Mouse (Mus musculus) MEL (cell line): Measurements from ENCODE around the gene Ezh1. TPM values are rescaled to one million over a fixed set of nuclear protein-coding genes. Genes with fewer than 3 reads are reported as not detected.

Experiments used
- DNase-seq: peaks from one replicate; pipeline ENCODE4 v3.0.0; 2011; ENCODE audit warnings: low read depth, low spot score
- H3K27ac ChIP-seq: 2 replicates; pipeline ENCODE4 v1.5.1; 2012; ENCODE audit warnings: low read depth, mild to moderate bottlenecking, control low read depth, low read length, moderate library complexity; ENCODE audit not compliant: control insufficient read depth
- H3K27me3 ChIP-seq, 2 experiments: fragments of 150-350 bp in 1 of 2; sonication (generic) in 1 of 2; 2 replicates each; pipeline ENCODE4 v1.6.1; 2012; ENCODE audit warnings: low read length in 2 of 2, mild to moderate bottlenecking in 2 of 2, improper control_type of control experiment in 1 of 2, moderate library complexity in 1 of 2; ENCODE audit not compliant: insufficient read depth in 2 of 2, control insufficient read depth in 1 of 2
- H3K36me3 ChIP-seq, 2 experiments: 2 replicates each; pipeline ENCODE4 v1.6.1; 2012 to 2014; ENCODE audit warnings: low read length in 2 of 2, improper control_type of control experiment in 1 of 2, inconsistent platforms in 1 of 2, mild to moderate bottlenecking in 1 of 2; ENCODE audit not compliant: insufficient read depth in 2 of 2, control insufficient read depth in 1 of 2
- H3K4me1 ChIP-seq, 2 experiments: fragments of 150-350 bp in 1 of 2; sonication (generic) in 1 of 2; 2 replicates each; pipeline ENCODE4 v1.6.1; 2012; ENCODE audit warnings: low read length in 2 of 2, improper control_type of control experiment in 1 of 2, mild to moderate bottlenecking in 1 of 2; ENCODE audit not compliant: insufficient read depth in 2 of 2, control insufficient read depth in 1 of 2
- H3K4me3 ChIP-seq, 2 experiments: fragments of 150-350 bp in 1 of 2; sonication (generic) in 1 of 2; 2 replicates each; pipeline ENCODE4 v1.5.1; 2012; ENCODE audit warnings: low read depth in 2 of 2, low read length in 2 of 2, mild to moderate bottlenecking in 2 of 2, moderate library complexity in 2 of 2, control low read depth in 1 of 2, improper control_type of control experiment in 1 of 2; ENCODE audit not compliant: control insufficient read depth in 1 of 2, insufficient read depth in 1 of 2
- H3K79me2 ChIP-seq: 2 replicates; pipeline ENCODE4 v1.6.1; 2012; ENCODE audit warnings: mild to moderate bottlenecking, low read length, moderate library complexity; ENCODE audit not compliant: control insufficient read depth, poor library complexity, insufficient read depth
- H3K9ac ChIP-seq: 2 replicates; pipeline ENCODE4 v1.6.1; 2012; ENCODE audit warnings: low read depth, mild to moderate bottlenecking, control low read depth, low read length, moderate library complexity; ENCODE audit not compliant: control insufficient read depth, poor library complexity, severe bottlenecking
- H3K9me3 ChIP-seq: fragments of 150-350 bp; sonication (generic); replicated peaks from 2 replicates; pipeline ENCODE4 v1.6.1; 2012; ENCODE audit warnings: mild to moderate bottlenecking, low read length, improper control_type of control experiment, moderate library complexity; ENCODE audit not compliant: insufficient read depth
- BHLHE40 ChIP-seq: IDR thresholded peaks from 2 replicates; pipeline ENCODE4 v1.6.1; 2012; ENCODE audit warnings: low read depth, mild to moderate bottlenecking, inconsistent platforms, low read length, improper control_type of control experiment, borderline replicate concordance
- CHD1 ChIP-seq: IDR thresholded peaks from 2 replicates; pipeline ENCODE4 v1.6.1; 2012; ENCODE audit warnings: low read depth, mild to moderate bottlenecking, inconsistent platforms, low read length, improper control_type of control experiment
- CHD2 ChIP-seq: IDR thresholded peaks from 2 replicates; pipeline ENCODE4 v1.6.1; 2011; ENCODE audit warnings: low read length, improper control_type of control experiment
- CTCF ChIP-seq, 3 experiments: IDR thresholded peaks in 2 of 3; conservative IDR thresholded peaks in 1 of 3; 2 replicates each; pipeline ENCODE4 v1.5.1; 2011 to 2012; ENCODE audit warnings: low read length in 3 of 3, low read depth in 2 of 3, mild to moderate bottlenecking in 2 of 3, improper control_type of control experiment in 1 of 3, inconsistent platforms in 1 of 3, mixed read lengths in 1 of 3, moderate library complexity in 1 of 3; ENCODE audit not compliant: control insufficient read depth in 1 of 3, insufficient read depth in 1 of 3, poor library complexity in 1 of 3, severe bottlenecking in 1 of 3
- E2F4 ChIP-seq: IDR thresholded peaks from 2 replicates; pipeline ENCODE4 v1.6.1; 2011; ENCODE audit warnings: low read depth, low read length, improper control_type of control experiment, borderline replicate concordance
- ELF1 ChIP-seq: IDR thresholded peaks from 2 replicates; pipeline ENCODE4 v1.6.1; 2014; ENCODE audit warnings: low read depth, mild to moderate bottlenecking, inconsistent platforms, low read length, improper control_type of control experiment, moderate library complexity
- EP300 ChIP-seq, 2 experiments: IDR thresholded peaks; 2 replicates each; pipeline ENCODE4 v1.6.1; 2011; ENCODE audit warnings: improper control_type of control experiment in 2 of 2, low read length in 2 of 2, low read depth in 1 of 2, mild to moderate bottlenecking in 1 of 2
- ETS1 ChIP-seq: IDR thresholded peaks from 2 replicates; pipeline ENCODE4 v1.6.1; 2012; ENCODE audit warnings: low read depth, mild to moderate bottlenecking, inconsistent platforms, low read length, improper control_type of control experiment, moderate library complexity
- GABPA ChIP-seq: IDR thresholded peaks from 2 replicates; pipeline ENCODE4 v1.6.1; 2012; ENCODE audit warnings: low read depth, mild to moderate bottlenecking, inconsistent platforms, low read length, improper control_type of control experiment, moderate library complexity
- GATA1 ChIP-seq: IDR thresholded peaks from 2 replicates; pipeline ENCODE4 v1.6.1; 2011; ENCODE audit warnings: low read depth, low read length, improper control_type of control experiment
- HCFC1 ChIP-seq: IDR thresholded peaks from 2 replicates; pipeline ENCODE4 v1.6.1; 2012; ENCODE audit warnings: low read depth, mild to moderate bottlenecking, inconsistent platforms, low read length, improper control_type of control experiment, moderate library complexity
- JUND ChIP-seq: IDR thresholded peaks from 2 replicates; pipeline ENCODE4 v1.6.1; 2011; ENCODE audit warnings: low read depth, mild to moderate bottlenecking, improper control_type of control experiment, low read length
- KAT2A ChIP-seq: conservative IDR thresholded peaks from 2 replicates; pipeline ENCODE4 v1.6.1; 2012; ENCODE audit warnings: low read depth, low read length, improper control_type of control experiment, inconsistent platforms
- MAFK ChIP-seq: IDR thresholded peaks from 2 replicates; pipeline ENCODE4 v1.6.1; 2011; ENCODE audit warnings: low read depth, mild to moderate bottlenecking, low read length, improper control_type of control experiment, borderline replicate concordance
- MAX ChIP-seq: IDR thresholded peaks from 2 replicates; pipeline ENCODE4 v1.6.1; 2011; ENCODE audit warnings: low read length, improper control_type of control experiment
- MAZ ChIP-seq: IDR thresholded peaks from 2 replicates; pipeline ENCODE4 v1.6.1; 2012; ENCODE audit warnings: low read depth, mild to moderate bottlenecking, inconsistent platforms, low read length, improper control_type of control experiment
- MEF2A ChIP-seq: IDR thresholded peaks from 2 replicates; pipeline ENCODE4 v1.6.1; 2014; ENCODE audit warnings: low read depth, mild to moderate bottlenecking, inconsistent platforms, low read length, improper control_type of control experiment; ENCODE audit not compliant: poor library complexity, insufficient replicate concordance, severe bottlenecking; ENCODE audit errors: extremely low read depth
- MXI1 ChIP-seq: IDR thresholded peaks from 2 replicates; pipeline ENCODE4 v1.6.1; 2011; ENCODE audit warnings: mild to moderate bottlenecking, low read depth, low read length, improper control_type of control experiment
- MYB ChIP-seq: IDR thresholded peaks from 2 replicates; pipeline ENCODE4 v1.6.1; 2011; ENCODE audit warnings: mild to moderate bottlenecking, low read depth, low read length, improper control_type of control experiment
- MYC ChIP-seq: IDR thresholded peaks from 2 replicates; pipeline ENCODE4 v1.6.1; 2011; ENCODE audit warnings: low read depth, mild to moderate bottlenecking, low read length, improper control_type of control experiment, moderate library complexity
- NELFE ChIP-seq: IDR thresholded peaks from 2 replicates; pipeline ENCODE4 v1.6.1; 2011; ENCODE audit warnings: low read depth, low read length, improper control_type of control experiment
- NRF1 ChIP-seq: IDR thresholded peaks from 2 replicates; pipeline ENCODE4 v1.6.1; 2014; ENCODE audit warnings: low read depth, mild to moderate bottlenecking, inconsistent platforms, low read length, improper control_type of control experiment, moderate library complexity; ENCODE audit not compliant: poor library complexity, insufficient read depth, severe bottlenecking
- POLR2AphosphoS2 ChIP-seq: IDR thresholded peaks from 2 replicates; pipeline ENCODE4 v1.6.1; 2011; ENCODE audit warnings: low read length, improper control_type of control experiment
- POLR2AphosphoS5 ChIP-seq: IDR thresholded peaks from 2 replicates; pipeline ENCODE4 v1.6.1; 2012; ENCODE audit warnings: low read depth, borderline replicate concordance, mild to moderate bottlenecking, inconsistent platforms, low read length, moderate library complexity, mixed read lengths
- RAD21 ChIP-seq: IDR thresholded peaks from 2 replicates; pipeline ENCODE4 v1.6.1; 2011; ENCODE audit warnings: mild to moderate bottlenecking, low read depth, low read length, improper control_type of control experiment
- RCOR1 ChIP-seq: IDR thresholded peaks from 2 replicates; pipeline ENCODE4 v1.6.1; 2012; ENCODE audit warnings: low read depth, mild to moderate bottlenecking, inconsistent platforms, low read length, improper control_type of control experiment
- SMC3 ChIP-seq: IDR thresholded peaks from 2 replicates; pipeline ENCODE4 v1.6.1; 2011; ENCODE audit warnings: low read depth, low read length, improper control_type of control experiment
- TAL1 ChIP-seq: IDR thresholded peaks from 2 replicates; pipeline ENCODE4 v1.6.1; 2012; ENCODE audit warnings: mild to moderate bottlenecking, inconsistent platforms, low read length, moderate library complexity, mixed read lengths
- TBP ChIP-seq: IDR thresholded peaks from 2 replicates; pipeline ENCODE4 v1.8.0; 2011; ENCODE audit warnings: low read depth, low read length, improper control_type of control experiment
- TCF12 ChIP-seq: IDR thresholded peaks from 2 replicates; pipeline ENCODE4 v1.6.1; 2014; ENCODE audit warnings: low read depth, mild to moderate bottlenecking, inconsistent platforms, low read length, improper control_type of control experiment, moderate library complexity
- UBTF ChIP-seq: IDR thresholded peaks from 2 replicates; pipeline ENCODE4 v1.6.1; 2012; ENCODE audit warnings: low read depth, mild to moderate bottlenecking, inconsistent platforms, low read length, improper control_type of control experiment, moderate library complexity, borderline replicate concordance; ENCODE audit not compliant: insufficient read depth
- USF1 ChIP-seq: IDR thresholded peaks from 2 replicates; pipeline ENCODE4 v1.6.1; 2014; ENCODE audit warnings: low read depth, mild to moderate bottlenecking, inconsistent platforms, low read length, improper control_type of control experiment, moderate library complexity
- USF2 ChIP-seq, 2 experiments: IDR thresholded peaks; 2 replicates each; pipeline ENCODE4 v1.6.1; 2011 to 2012; ENCODE audit warnings: improper control_type of control experiment in 2 of 2, low read length in 2 of 2, borderline replicate concordance in 1 of 2, inconsistent platforms in 1 of 2, low read depth in 1 of 2, mild to moderate bottlenecking in 1 of 2; ENCODE audit not compliant: insufficient read depth in 1 of 2
- ZC3H11A ChIP-seq: IDR thresholded peaks from 2 replicates; pipeline ENCODE4 v1.6.1; 2012; ENCODE audit warnings: low read depth, mild to moderate bottlenecking, inconsistent platforms, low read length, improper control_type of control experiment
- ZKSCAN1 ChIP-seq: IDR thresholded peaks from 2 replicates; pipeline ENCODE4 v1.6.1; 2012; ENCODE audit warnings: low read depth, mild to moderate bottlenecking, inconsistent platforms, low read length, improper control_type of control experiment, moderate library complexity
- ZNF384 ChIP-seq: IDR thresholded peaks from 2 replicates; pipeline ENCODE4 v1.6.1; 2012; ENCODE audit warnings: low read depth, mild to moderate bottlenecking, inconsistent platforms, low read length, improper control_type of control experiment
- polyA plus RNA-seq, 2 experiments: library from polyadenylated mRNA; stranded (reverse) in 1 of 2; unstranded in 1 of 2; fragments of >175 nt in 1 of 2; fragments of >200 nt in 1 of 2; gene quantifications; 2 replicates each; pipeline versions ENCODE4 v1.2.1 to v1.2.4; 2012; ENCODE audit warnings: low replicate concordance in 2 of 2, low read depth in 1 of 2; ENCODE audit not compliant: insufficient read length in 2 of 2, insufficient read depth in 1 of 2, missing spikeins in 1 of 2
- total RNA-seq: library from RNA; depleted of rRNA; stranded (reverse); fragments of 300-350 nt; gene quantifications from 2 replicates; pipeline ENCODE4 v1.2.3, GENCODE M21; 2012

The Ezh1 gene
- total and polyA plus RNA-seq, 3 experiments: 5.0 to 8.4 TPM; not detected in 1

GRCm38 (mm10) chr11:101259261-101259712, 33.0 kb upstream of the Ezh1 start:
- Histone ChIP-seq H3K4me3 (no peak overlapping the region), H3K79me2 (peaks cover 3% of the 10 kb centered on the region; the same call in 1 of the 2 replicates), H3K9ac (no peak overlapping the region), H3K9me3 (no peaks in the 10 kb centered on the region), H3K27me3 (no peaks in the 10 kb centered on the region; a peak in 1 of 4 replicates), H3K4me1 (peaks cover 3 to 23% of the 10 kb centered on the region in 2 experiments; a peak in 3 of 4 replicates), H3K36me3 (peaks cover 0 to 15% of the 10 kb centered on the region in 2 experiments; a peak in 2 of 4 replicates), H3K27ac (no peak overlapping the region)
- no peak for TF ChIP-seq NRF1
- peak; percentile 82 for TF ChIP-seq TBP
- TF ChIP-seq BHLHE40: no peak
- TF ChIP-seq GABPA: no peak
- 0 out of 2 replicates have a peak, but pooled peaks have one; percentile 12 for TF ChIP-seq ETS1
- TF ChIP-seq MYB: no peak
- TF ChIP-seq UBTF: no peak
- no peak for TF ChIP-seq USF1
- no peak for TF ChIP-seq ZC3H11A
- no peak for TF ChIP-seq TCF12
- peak; percentile 95 for TF ChIP-seq RCOR1
- no peak for TF ChIP-seq CHD2
- TF ChIP-seq EP300 (IDR thresholded peaks at IDR 0.05; ENCODE audit: low read depth in 1 of 2, low read length in 2 of 2): peak; percentile 21 to 22; a peak in 2 of 4 replicates
- no peak for TF ChIP-seq MYC
- no peak for TF ChIP-seq USF2 (IDR thresholded peaks at IDR 0.05; ENCODE audit: borderline replicate concordance in 1 of 2, insufficient read depth in 1 of 2, low read depth in 1 of 2, low read length in 2 of 2)
- no peak for TF ChIP-seq MEF2A
- no peak for TF ChIP-seq ZNF384
- no peak for TF ChIP-seq NELFE
- no peak for TF ChIP-seq JUND
- no peak; the same call in 1 of the 2 replicates for TF ChIP-seq MAZ
- no peak for TF ChIP-seq SMC3
- no peak for TF ChIP-seq POLR2AphosphoS5
- TF ChIP-seq ZKSCAN1: no peak
- TF ChIP-seq E2F4: no peak
- TF ChIP-seq MXI1: peak; percentile 41; the same call in 1 of the 2 replicates
- TF ChIP-seq ELF1: no peak
- TF ChIP-seq KAT2A: no peak
- TF ChIP-seq MAX: no peak
- no peak for TF ChIP-seq CTCF (IDR thresholded peaks at IDR 0.05 in 2 of 3, conservative IDR thresholded peaks at IDR 0.05 in 1 of 3; ENCODE audit: control insufficient read depth in 1 of 3, insufficient read depth in 1 of 3, low read depth in 2 of 3, low read length in 3 of 3, poor library complexity in 1 of 3, severe bottlenecking in 1 of 3)
- TF ChIP-seq POLR2AphosphoS2: no peak
- no peak for TF ChIP-seq TAL1
- TF ChIP-seq RAD21: no peak
- no peak for TF ChIP-seq CHD1
- no peak for TF ChIP-seq HCFC1
- no peak for TF ChIP-seq GATA1
- TF ChIP-seq MAFK: no peak
- DNase-seq: peak; percentile 55
